Mouse (Mus musculus) frontal cortex, postnatal 25 days (tissue): ENCODE results near the gene Rbm17.
"Not testable (repeated sequence)": the region's sequence is repeated elsewhere in the genome, so short reads cannot be mapped to it uniquely, and the experiment has no call there.

Experiments
- DNase-seq, 2 experiments: peaks; one replicate each; pipeline ENCODE4 v3.0.0; 2022; ENCODE audit warnings: low spot score in 2 of 2

Gene Rbm17

GRCm38 (mm10) chr2:11544342-11544741 is 59.6 kb downstream of the Rbm17 start:
- no peak for DNase-seq

- no peak for DNase-seq
Observed at GRCm38 (mm10) chr2:11543158-11543557, 60.8 kb downstream of the Rbm17 start.

GRCm38 (mm10) chr2:11542640-11543039 is 61.3 kb downstream of the Rbm17 start:
- peak; percentile 46 to 59 for DNase-seq

GRCm38 (mm10) chr2:11542121-11542520 is 61.8 kb downstream of the Rbm17 start:
- DNase-seq, result no peak

- not testable (repeated sequence) for DNase-seq
Observed at GRCm38 (mm10) chr2:11541528-11541927, 62.4 kb downstream of the Rbm17 start.

GRCm38 (mm10) chr2:11535966-11536365 is 68.0 kb downstream of the Rbm17 start:
- no peak for DNase-seq
